Mouse (Mus musculus): ENCODE measurements at regions not wholly inside any gene's neighbourhood (a gene's known extent, or its start where the extent isn't known, plus 50 kb on each side); places are given as distances from the start of the nearest gene placed in this dataset.

GRCm38 (mm10) chr19:23507256-23507851 is 59.1 kb upstream of the Mamdc2 start:
- H3K27me3 ChIP-seq (replicated peaks; ENCODE audit: control insufficient read depth, insufficient read depth, low read length): no peaks in the 10 kb centered on the region
- peak; percentile 41; the same call in 1 of the 2 replicates for ATAC-seq (ENCODE audit: low read depth)
- H3K4me1 ChIP-seq (ENCODE audit: control insufficient read depth, insufficient read depth, low read length): no peaks in the 10 kb centered on the region
- H3K9ac ChIP-seq (ENCODE audit: low read depth, low read length): no peak overlapping the region
- no peak overlapping the region for H3K27ac ChIP-seq (replicated peaks; ENCODE audit: low read depth, low read length)
- no peaks in the 10 kb centered on the region for H3K9me3 ChIP-seq (ENCODE audit: control insufficient read depth, low read length)
- WGBS: 11% methylated on average over 14 of the region's 14 CpGs
- peak overlapping the region; percentile 30 for H3K4me2 ChIP-seq (ENCODE audit: low read depth, low read length)
- H3K36me3 ChIP-seq (ENCODE audit: control insufficient read depth, insufficient read depth, low read length): no peaks in the 10 kb centered on the region
- H3K4me3 ChIP-seq (ENCODE audit: low read depth, low read length): no peak overlapping the region
- peak; percentile 18 for DNase-seq (ENCODE audit: low spot score)

All from embryonic facial prominence, embryonic 14.5 days (tissue).